Mouse (Mus musculus): Measurements from ENCODE around the gene Vps13d.
"Not testable (repeated sequence)": the region's sequence is repeated elsewhere in the genome, so short reads cannot be mapped to it uniquely, and the experiment has no call there.

The Vps13d gene

DNA sequence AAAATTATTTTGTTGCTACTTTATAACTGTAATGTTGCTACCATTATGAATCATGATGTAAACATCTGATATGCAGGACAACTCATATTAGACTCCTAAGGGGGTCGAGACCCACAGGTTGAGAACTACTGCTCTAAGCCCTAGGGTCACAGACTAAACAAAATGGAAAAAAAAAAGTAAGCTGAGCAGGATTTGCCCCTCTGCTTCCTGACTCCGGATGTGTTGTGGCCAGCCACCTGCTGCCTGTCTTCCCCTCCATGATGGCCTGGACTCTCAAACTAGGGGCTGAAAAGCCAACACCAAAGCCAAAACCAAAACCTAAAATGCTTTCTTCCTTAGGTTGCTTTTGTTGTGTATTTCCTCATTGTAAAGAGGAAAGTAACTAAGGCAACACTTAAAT lies 16.3 kb upstream of the Vps13d start:
- DNase-seq (ENCODE audit: low spot score), result no peak

DNA sequence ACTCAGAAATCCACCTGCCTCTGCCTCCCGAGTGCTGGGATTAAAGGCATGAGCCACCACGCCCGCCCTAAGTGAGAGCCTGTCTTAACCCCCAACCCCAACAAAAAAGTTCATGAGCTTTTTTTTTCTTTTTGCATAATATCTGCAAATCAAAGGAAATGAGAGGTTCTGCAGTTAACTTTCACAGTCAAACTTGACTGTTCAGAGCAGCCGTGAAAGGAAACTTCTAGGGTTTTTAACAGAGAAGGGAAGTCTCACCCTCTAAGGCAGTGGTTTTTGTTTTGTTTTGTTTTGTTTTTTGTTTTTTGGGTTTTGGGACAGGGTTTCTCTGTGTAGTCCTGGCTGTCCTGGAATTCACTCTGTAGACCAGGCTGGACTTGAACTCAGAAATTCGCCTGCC lies 15.8 kb upstream of the Vps13d start:
- DNase-seq (ENCODE audit: low spot score), result no peak

DNA sequence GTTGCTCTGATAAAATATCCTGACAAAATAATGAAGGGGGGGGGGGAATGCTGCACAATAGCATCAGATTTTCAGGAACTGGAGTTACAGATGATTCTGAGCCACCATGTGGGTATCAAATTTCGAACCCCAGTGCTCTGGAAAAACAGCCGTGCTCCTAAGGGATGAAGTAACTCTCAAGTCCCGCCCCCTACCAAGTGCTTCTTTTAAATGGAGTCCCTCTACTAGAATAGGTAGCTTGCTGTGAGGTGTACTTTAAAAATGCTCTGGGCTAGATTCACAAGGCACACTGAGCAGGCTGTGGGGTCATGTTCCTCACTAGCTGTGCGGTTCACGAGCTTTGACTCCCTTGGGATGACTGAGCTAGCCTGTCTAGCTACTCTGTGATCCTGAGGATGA lies 14.9 kb upstream of the Vps13d start:
- no peak for DNase-seq (ENCODE audit: low spot score)

DNA sequence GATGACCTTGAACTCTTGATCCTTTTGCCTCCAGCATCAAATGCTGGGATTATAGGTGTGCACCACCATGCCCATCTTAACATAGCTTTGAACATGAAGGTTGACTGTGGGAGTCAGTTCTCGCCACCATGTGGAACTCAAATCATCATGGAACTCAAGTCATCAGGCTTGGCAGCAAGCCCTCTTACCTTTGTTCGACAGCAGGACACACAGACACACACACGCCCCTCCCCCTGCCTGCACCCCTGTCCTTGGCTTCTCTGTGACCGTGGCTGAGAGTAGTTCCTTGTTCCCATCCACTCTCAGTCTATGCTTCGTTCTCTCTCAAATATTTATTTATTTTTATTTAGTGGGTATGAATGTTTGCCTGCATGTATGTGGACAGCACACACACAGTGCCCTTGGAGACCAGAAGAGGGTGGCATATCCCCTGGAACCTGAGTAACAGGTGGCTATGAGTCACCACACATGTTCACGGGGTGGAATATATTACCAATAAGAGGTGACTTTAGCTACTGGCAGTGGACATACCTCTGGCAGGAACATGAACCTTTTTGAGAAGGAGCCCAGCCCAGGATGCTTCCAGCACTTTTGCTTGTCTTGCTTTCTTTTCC lies 14.4 kb upstream of the Vps13d start:
- DNase-seq (ENCODE audit: low spot score), result no peak

DNA sequence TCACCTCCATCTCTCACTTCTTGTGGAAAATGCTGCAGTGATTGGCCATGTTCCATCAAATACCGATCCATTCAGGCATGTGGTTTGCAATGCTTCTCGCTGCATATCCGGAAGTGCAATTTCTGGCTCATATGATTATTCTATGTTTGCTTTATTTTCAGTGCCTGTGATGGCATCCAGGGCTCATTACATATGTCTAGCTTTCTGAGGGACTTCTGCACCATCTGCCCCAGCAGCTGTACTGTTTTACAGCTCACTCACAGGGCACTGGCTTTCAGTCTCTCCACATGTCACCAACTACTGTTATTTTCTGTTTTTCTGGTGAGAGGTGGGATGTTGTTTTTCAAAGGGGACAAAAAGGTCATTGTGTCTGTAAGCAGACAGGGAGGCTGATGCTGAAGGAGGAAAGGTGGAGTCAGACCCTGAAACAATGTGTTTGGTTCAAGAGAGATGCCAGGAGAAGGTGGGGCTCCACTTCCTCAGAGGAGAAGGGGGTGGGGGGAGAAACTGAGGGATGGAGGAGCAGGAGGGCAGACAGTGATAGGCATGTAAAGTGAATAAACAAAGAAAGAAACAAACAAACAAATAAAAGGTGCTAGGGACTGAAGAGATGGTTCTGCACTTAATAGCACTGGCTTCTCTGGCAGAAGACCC lies 13.0 kb upstream of the Vps13d start:
- no peak for DNase-seq (ENCODE audit: low spot score)

DNA sequence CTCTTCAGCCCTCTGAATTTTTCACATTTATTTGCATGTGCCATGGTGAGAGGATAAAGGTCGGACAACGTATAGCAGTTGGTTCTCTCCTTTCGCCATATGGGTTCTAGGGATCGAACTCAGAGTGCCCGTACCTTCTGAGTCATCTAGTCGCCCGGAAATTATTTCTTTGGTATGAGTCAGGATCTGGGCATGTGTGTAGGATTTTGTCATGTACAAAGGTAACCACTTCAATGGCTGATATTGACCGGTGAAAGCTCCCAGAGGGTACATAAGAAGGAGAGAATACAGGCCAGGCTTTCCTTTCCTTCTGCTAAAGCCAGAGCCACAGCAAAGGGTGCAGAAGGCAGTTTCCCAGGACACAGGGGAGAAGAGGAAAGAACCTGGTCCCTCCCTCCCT lies 10.0 kb upstream of the Vps13d start:
- DNase-seq (ENCODE audit: low spot score), result no peak

DNA sequence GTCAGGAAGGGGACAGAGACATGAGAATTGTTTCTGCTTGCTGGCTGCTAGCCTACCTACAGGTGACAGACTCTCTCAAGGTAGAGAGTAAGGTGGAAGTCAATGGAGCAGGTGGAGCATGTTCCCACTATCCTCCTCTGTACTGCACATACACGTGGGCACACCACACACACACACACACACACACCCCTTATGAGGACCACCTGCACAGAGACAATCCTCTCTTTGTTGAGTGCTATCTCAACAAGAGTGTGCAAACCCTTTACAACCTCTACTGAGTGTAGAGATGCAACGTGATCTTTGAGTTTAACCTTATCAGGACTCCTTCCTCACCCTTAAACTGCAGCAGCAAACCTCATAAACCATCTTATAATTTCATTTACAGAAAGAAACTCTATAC lies 8.5 kb upstream of the Vps13d start:
- no peak for DNase-seq (ENCODE audit: low spot score)

DNA sequence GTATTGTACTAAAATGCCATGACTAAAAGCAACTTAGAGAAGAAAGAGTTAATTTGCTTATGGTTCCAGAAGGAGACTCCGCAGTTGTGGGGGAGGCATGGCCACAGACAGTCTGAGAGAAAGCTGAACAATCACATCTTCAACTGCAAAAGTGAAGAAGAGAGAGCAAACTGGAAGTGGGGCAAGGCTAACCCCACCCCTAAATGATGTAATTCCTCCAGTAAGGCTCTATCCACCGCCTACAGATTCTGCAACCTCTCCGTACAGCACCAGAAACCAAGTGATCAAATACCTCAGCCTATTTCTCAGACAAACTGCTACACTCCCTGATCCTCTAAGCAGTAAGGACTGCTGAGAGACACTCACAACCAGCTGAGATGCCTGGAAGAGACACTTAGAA lies 6.6 kb upstream of the Vps13d start:
- no peak for DNase-seq (ENCODE audit: low spot score)

DNA sequence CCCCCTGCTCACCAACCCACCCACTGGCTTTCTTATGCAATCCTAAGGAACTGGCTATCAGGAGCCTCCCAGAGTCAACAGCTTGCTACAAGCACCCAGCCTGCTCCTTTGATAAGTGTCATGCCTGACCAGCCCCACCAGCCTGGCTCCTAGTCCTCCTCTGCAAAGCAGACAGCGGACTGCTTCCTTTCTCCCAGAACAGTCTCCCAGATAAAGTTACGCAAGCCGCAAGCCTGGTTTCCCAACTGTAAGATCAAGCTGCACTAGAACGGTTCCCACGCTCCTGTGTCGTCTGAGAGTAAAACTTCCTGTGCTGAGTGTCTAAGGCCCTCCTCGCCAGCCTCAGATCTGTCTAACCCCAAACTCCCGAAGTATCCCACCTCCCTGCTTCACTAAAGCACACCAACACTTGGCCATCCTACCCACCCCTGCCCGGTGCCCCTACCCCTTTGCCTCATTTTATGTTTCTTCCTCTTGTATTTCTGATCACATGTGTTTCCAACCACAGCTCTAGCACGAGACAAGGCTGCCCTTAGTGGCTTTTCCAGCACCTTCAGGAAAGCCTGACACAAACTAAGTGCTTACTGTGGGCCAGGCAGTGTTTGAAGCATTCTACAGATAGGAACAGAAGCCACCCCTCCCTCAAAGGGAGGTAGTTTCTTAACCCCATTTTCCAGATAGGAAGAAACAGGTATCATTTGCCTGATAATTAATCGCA lies 5.3 kb upstream of the Vps13d start:
- no peak for DNase-seq (ENCODE audit: low spot score)

DNA sequence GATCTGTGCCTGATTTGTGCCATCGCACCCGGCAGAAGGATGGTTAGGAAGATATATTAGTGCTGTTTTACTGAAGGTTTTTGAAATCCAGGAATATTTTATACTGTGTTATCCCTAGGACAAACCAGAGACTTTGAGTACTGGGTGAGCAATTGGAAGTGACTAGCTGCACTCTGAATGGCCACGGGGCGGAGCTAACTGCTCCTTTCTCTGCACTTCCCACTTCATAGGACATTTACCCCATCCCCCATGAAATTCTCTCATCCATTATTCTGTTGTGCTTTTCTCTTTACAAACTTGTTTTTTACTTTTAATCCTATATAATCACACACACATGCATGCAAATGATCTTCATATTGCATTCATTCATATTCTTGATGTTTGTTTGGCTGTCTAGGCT lies 1.8 kb upstream of the Vps13d start:
- peak; percentile 10 for DNase-seq (ENCODE audit: low spot score)

DNA sequence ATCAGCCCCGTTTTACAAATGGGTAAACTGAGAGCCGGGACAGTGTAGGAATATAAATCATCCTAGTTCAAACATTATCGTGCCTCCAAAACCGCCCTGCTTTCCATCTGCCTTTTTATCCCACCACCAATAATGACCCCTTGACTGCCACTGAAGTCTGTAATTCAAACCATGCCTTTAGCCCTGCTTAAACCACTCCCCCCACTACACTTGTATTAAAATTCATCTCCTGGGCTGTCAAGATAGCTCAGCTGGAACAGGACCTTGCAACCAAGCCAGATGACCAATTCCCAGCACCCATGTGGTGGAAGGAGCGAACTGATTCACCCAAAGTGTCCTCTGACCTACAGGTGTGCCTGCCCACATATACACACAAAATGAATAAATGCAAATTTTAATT lies 367 bp upstream of the Vps13d start:
- DNase-seq (ENCODE audit: low spot score), result no peak

DNA sequence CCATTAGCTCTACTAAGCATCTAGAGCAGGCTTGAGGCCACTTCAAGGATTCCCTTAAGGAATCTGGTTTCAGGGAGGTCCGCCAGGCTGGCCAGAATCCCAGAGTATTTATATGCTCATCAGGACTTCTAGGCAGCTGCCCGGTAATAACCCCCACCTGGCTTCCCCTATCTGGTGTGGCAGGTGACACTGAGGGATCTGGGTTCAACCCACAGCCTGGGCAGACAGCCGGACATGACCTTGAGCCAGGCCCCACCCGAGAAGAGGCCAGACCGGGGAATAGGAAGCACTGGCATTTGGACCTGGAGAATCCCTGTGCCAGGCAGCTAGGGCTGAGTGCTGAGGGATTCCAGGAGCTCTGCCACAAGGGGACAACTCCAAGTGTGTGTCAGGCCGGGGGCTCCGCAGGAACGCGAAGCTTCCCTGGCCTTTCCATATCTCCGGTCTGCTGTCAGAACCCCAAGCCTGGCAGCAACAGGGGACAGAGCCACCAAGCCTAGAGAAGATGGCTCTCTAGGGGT lies 754 bp downstream of the Vps13d start:
- DNase-seq (ENCODE audit: low spot score), result peak; percentile 13

DNA sequence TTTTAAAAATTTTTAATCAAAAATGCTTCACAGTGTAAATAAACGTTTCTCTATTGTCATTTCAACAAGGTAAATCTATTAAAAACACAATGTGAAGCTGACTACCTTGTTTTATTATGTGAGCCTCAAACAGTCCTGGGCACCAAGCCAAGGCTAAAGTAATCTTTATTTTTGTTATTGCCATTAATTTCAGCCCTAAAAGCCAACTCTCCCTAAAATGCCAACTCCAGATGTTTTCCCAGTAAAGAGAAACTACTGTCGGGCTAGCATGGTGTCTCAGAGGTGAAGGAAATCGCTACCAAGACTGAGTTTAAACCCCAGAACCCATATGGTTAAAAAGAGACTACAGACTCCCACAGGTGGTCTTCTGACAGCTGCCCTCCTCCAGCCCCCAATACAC lies 1.4 kb downstream of the Vps13d start:
- no peak for DNase-seq (ENCODE audit: low spot score)

DNA sequence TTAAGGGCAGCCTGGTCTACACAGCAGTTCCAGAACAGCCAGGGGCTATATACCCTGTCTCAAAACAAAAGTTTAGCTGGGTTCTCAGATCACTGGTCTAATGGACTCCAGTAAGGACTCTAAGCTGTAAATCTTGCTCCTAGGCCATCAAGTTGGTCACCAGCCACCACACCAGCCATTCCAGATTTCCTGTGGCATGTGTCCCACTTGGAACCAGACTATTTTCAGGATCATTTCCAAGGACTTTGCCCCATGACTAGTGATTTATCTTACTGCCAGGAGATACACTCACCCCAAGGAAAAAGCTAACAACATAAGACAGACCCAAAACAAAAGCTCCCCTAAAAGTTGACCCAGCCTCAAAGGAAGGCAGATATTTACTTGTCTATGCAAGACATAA lies 2.1 kb downstream of the Vps13d start:
- DNase-seq (ENCODE audit: low spot score), result no peak

DNA sequence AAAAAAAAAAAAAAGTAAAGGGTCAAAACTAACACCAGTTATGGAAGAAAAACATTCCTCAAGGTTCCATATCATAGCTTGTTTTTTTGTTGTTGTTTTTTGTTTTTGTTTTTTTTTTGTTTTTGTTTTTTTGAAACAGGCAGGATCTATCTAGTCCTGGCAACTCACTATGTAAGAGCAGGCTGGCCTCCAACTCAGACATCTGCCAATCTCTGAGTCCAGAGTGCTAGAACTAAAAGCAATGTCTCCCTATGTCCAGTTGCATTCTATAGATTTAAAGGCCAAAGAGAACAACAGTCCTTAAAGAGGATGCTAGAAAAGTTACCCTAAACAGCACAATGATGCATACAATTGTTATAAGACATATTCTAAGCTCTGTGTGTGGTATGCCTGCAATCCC lies 6.2 kb downstream of the Vps13d start:
- DNase-seq (ENCODE audit: low spot score), result no peak

DNA sequence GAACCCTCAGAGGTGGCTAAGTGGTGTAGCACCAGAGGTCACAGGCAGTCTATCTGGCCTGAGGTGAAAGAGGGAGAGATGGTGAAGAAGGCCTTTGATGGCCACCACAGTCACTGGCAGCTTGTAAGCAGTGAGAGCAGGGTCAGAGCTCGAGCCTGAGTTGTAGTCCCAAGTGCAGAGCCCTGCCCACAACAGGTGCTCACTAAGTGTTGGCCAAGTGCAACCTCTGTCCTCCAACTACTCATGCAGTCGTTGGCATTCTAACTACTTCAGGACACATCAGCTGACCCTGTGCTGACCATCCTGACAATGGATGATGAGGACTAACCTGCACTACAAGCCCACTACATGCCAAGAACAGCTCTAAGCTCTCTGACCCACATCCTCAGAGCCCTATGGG lies 7.2 kb downstream of the Vps13d start:
- no peak for DNase-seq (ENCODE audit: low spot score)

DNA sequence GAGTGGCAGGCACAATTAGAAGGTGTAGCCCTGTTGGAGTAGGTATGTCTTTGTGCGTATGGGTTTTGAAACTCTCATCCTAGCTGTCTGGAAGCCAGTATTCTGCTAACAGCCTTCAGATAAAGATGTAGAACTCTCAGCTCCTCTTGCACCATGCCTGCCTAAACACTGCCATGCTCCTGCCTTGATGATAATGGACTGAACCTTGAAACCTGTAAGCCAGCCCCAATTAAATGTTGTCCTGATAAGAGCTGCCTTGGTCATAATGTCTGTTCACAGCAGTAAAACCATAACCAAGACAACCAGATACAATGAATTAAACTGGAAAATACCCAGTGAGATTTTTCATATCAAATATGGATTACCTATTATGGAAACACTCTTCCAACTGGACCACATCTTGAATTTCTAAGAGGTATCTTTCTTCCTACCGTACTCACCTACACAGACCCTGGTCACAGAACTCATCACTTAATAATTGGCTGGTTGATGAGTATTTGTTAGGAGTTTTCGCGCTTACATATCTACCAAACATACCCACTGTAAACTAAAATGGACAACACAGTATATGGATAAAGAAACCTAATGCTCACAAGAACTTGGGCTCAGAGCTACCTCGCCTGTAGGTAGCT lies 15.8 kb downstream of the Vps13d start:
- DNase-seq (ENCODE audit: low spot score), result no peak

DNA sequence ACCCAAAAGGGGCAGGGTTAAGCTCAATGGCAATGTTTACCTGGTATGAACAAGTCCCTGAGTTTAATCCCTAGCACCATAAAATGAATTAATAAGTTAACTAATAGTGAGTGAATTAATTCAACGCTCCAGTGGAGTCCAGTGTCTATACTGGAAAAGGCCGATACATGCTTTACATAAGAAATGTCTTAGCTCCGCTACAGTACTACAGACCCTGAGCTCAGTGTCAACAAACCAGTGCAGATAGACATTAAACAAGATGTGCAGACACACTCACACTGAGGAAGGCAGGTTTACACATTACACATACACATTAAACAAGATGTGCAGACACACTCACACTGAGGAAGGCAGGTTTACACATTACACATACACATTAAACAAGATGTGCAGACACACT lies 29.3 kb downstream of the Vps13d start:
- not testable (repeated sequence) for DNase-seq (ENCODE audit: low spot score)

DNA sequence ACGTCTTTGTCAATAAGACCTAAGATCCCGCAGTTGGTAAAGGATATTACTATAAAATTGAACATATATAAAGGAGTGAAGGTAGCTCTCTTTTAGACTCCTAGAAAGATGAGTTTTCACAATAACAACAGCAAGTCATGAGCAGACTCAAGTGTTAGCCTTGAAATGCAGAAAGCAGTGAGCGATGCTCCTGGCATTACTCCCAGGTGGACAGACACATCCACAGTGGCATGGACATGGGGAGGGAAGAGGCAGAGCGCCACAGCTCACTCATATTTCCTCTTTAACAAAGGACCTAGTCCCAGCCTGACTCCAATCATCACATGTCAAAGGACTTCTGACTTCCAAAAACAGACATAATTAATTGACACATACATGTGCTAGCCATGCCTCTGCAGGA lies 30.7 kb downstream of the Vps13d start:
- no peak for DNase-seq (ENCODE audit: low spot score)

DNA sequence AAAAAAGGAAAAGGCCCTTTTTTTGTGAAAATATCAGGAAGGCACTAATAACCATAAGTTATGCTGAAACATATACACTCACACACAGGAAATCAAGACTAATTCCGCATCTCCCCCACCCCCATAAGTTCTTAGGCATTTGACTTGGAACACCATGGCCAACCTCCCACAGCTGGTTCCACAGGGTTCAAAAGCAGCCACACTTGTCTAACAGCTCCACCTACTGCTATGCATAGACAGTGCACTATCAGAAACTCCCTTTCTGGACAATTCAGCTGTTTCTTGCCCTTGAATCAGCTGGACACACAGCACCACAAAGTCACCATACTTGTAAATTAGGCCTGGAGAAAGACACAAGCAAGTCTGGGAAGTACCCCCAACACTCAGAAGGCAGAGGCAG lies 33.6 kb downstream of the Vps13d start:
- peak; percentile 31 for DNase-seq (ENCODE audit: low spot score)

DNA sequence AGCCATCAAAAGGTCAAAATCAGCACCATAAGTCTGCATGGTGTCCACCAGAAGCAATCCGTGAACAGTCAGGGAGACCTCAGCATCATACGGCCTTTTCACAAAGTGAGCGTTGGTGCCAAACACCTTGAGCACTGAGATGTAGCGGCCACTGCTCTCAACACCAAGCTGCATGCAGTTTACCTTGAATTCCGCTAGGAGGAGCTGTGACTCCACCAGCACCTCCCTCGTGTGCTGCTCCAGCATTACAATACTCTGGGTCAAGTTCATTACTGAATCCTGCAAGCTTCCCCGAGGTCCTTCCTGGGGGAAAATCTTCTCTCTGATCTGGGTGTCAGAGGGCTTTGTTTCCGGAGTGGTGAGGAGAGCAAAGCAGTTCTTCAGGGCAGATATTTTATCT lies 38.8 kb downstream of the Vps13d start:
- peak; percentile 71 for DNase-seq (ENCODE audit: low spot score)

DNA sequence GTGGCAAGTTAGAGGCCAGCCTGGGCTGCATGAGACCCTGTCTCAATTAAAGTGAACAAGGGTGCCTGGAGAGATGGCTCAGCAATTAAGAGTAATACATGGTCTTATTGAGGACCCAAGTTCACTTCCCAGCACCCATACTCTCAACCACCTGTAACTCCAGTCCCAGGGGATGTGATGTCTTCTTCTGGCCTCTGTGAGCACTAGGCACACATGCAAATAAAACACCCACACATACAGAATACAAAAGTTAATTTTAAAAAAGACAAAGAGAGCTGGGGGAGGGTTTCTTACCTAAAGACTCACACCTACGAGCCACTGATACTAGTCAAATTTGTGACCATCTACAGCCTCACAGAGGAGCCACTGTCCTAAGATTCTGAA lies 43.7 kb downstream of the Vps13d start:
- DNase-seq (ENCODE audit: low spot score), result no peak
